Mouse (Mus musculus): ENCODE results near the gene Olfr156.
A peak's percentile ranks its signal among the peaks of the same experiment; 100 is the strongest.
"Not testable (repeated sequence)": the region's sequence is repeated elsewhere in the genome, so short reads cannot be mapped to it uniquely, and the experiment has no call there.

Gene Olfr156

GRCm38 (mm10) chr4:43823845-43824337 is at the start of gene Olfr156:
TSS of gene Olfr156 (minus strand) at chr4:43823895.
- DNase-seq: no peak

GRCm38 (mm10) chr4:43869821-43870220 is 46.1 kb upstream of the Olfr156 start:
- DNase-seq: no peak

- no peak for DNase-seq
Measured at GRCm38 (mm10) chr4:43863298-43863697, 39.6 kb upstream of the Olfr156 start.

GRCm38 (mm10) chr4:43860744-43861519 is 37.2 kb upstream of the Olfr156 start:
- DNase-seq: peak; percentile 20

- no peak for DNase-seq
Measured at GRCm38 (mm10) chr4:43859886-43860285, 36.2 kb upstream of the Olfr156 start.

GRCm38 (mm10) chr4:43854101-43854500 is 30.4 kb upstream of the Olfr156 start:
- no peak for DNase-seq

GRCm38 (mm10) chr4:43851265-43851664 is 27.6 kb upstream of the Olfr156 start, which contains the start of gene Olfr155:
TSS of gene Olfr155 (plus strand) at chr4:43851565.
- DNase-seq: no peak

GRCm38 (mm10) chr4:43840101-43840500 is 16.4 kb upstream of the Olfr156 start, which contains the start of gene Olfr157:
TSS of gene Olfr157 (minus strand) at chr4:43840201.
- no peak for DNase-seq

GRCm38 (mm10) chr4:43838326-43838725 is 14.6 kb upstream of the Olfr156 start:
- DNase-seq: no peak

GRCm38 (mm10) chr4:43834749-43835148 is 11.1 kb upstream of the Olfr156 start:
- DNase-seq: no peak

GRCm38 (mm10) chr4:43833752-43834151 is 10.1 kb upstream of the Olfr156 start:
- no peak for DNase-seq

GRCm38 (mm10) chr4:43832031-43832430 is 8.3 kb upstream of the Olfr156 start:
- DNase-seq: no peak

- DNase-seq: no peak
Measured at GRCm38 (mm10) chr4:43828806-43829205, 5.1 kb upstream of the Olfr156 start.

GRCm38 (mm10) chr4:43822896-43823550 is 672 bp downstream of the Olfr156 start:
- DNase-seq: no peak

GRCm38 (mm10) chr4:43798936-43799335 is 24.8 kb downstream of the Olfr156 start:
- no peak for DNase-seq

GRCm38 (mm10) chr4:43795844-43796243 is 27.9 kb downstream of the Olfr156 start:
- DNase-seq: not testable (repeated sequence)

GRCm38 (mm10) chr4:43795296-43795695 is 28.4 kb downstream of the Olfr156 start:
- DNase-seq: no peak

GRCm38 (mm10) chr4:43772304-43772703 is 51.4 kb downstream of the Olfr156 start:
- DNase-seq: no peak

- no peak for DNase-seq
Measured at GRCm38 (mm10) chr4:43771626-43772025, 52.1 kb downstream of the Olfr156 start.

GRCm38 (mm10) chr4:43770909-43771308 is 52.8 kb downstream of the Olfr156 start, which contains the start of gene Olfr159:
TSS of gene Olfr159 (minus strand) at chr4:43771009.
- no peak for DNase-seq
